Mouse (Mus musculus): ENCODE data around the gene Il4. TPM values are rescaled to one million over a fixed set of nuclear protein-coding genes. Genes with fewer than 3 reads are reported as not detected.

Il4 gene
- polyA plus RNA-seq (2012; rRNA removed): 0.19 TPM in 1 of 2 replicates, not detected in the other

GRCm38 (mm10) chr11:53618619-53619198 is at the start of gene Il4:
Gene Il4 (minus strand): TSS chr11:53618669.

DNA sequence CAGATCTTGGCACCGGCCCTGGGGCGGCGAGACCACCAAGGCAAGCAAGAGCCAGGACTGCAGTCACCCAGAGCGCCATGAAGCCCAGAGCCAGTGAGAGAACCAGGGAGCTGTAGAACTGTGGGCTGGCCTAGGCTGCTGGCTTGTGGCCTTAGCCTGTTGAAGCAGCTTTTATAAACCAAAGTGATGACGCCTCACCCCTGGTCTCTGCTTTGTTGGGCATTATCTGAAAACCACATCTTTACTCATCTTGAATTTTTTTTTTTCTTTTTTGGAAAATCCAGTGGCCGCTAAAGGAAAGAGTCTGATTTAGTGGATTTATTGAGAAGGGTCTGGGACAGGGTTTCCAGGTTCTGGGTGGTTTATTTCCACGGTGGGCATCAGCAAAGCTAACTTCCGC is 16.1 kb upstream of the Il4 start, which contains the start of gene Il13:
TSS of gene Il13 (minus strand) at position 147 of the 400 bp plus-strand sequence.

GRCm38 (mm10) chr11:53567224-53568014 is 51.0 kb downstream of the Il4 start, which contains the start of gene Kif3a:
Gene Kif3a (plus strand): TSS chr11:53567379.

Other genes with a start within 250 kb of the Il4 start
- not detected in 2 replicates for gene Leap2, start 195.5 kb downstream of the Il4 start, polyA plus RNA-seq (2012; rRNA removed)
- 288 and 363 TPM in 2 replicates for gene Uqcrq, start 187.8 kb downstream of the Il4 start, polyA plus RNA-seq (2012; rRNA removed)
- 1.8 and 2.6 TPM in 2 replicates for gene Gdf9, start 187.6 kb downstream of the Il4 start, polyA plus RNA-seq (2012; rRNA removed)
- gene Gm10447, start 161.6 kb downstream of the Il4 start, polyA plus RNA-seq (2012; rRNA removed): 0.08 and 0.11 TPM in 2 replicates
- 3.4 and 3.7 TPM in 2 replicates for gene Shroom1, start 161.5 kb downstream of the Il4 start, polyA plus RNA-seq (2012; rRNA removed)
- not detected in 2 replicates for gene Gm9837, start 148.2 kb downstream of the Il4 start, polyA plus RNA-seq (2012; rRNA removed)
- gene Gm9945, start 138.5 kb downstream of the Il4 start, polyA plus RNA-seq (2012; rRNA removed): 0.09 TPM in 1 of 2 replicates, not detected in the other
- gene Sowaha, start 138.4 kb downstream of the Il4 start, polyA plus RNA-seq (2012; rRNA removed): 4.9 and 5.9 TPM in 2 replicates
- gene Sept8, start 99.4 kb downstream of the Il4 start, polyA plus RNA-seq (2012; rRNA removed): 45.7 and 48.1 TPM in 2 replicates
- 126 and 129 TPM in 2 replicates for gene Kif3a, start 51.3 kb downstream of the Il4 start, polyA plus RNA-seq (2012; rRNA removed)
- not detected in 2 replicates for gene Il13, start 16.0 kb upstream of the Il4 start, polyA plus RNA-seq (2012; rRNA removed)
- 4.9 and 5.6 TPM in 2 replicates for gene Rad50, start 88.7 kb upstream of the Il4 start, polyA plus RNA-seq (2012; rRNA removed)
- gene Il5, start 102.1 kb upstream of the Il4 start, polyA plus RNA-seq (2012; rRNA removed): 0.07 and 0.17 TPM in 2 replicates
- 4.0 and 4.7 TPM in 2 replicates for gene Irf1, start 151.3 kb upstream of the Il4 start, polyA plus RNA-seq (2012; rRNA removed)
- 0.18 and 0.31 TPM in 2 replicates for gene Gm17334, start 154.5 kb upstream of the Il4 start, polyA plus RNA-seq (2012; rRNA removed)
- 0.26 and 0.76 TPM in 2 replicates for gene Gm12216, start 240.6 kb upstream of the Il4 start, polyA plus RNA-seq (2012; rRNA removed)

Data from central nervous system, embryonic 18 days (tissue).